Mouse (Mus musculus) lung, postnatal 10 days (tissue): ENCODE data around the gene Chst8.

Source experiments
- DNase-seq: peaks from one replicate; pipeline ENCODE4 v3.0.0; 2021

Chst8 gene

GRCm38 (mm10) chr7:34812531-34813111 lies at the start of gene Chst8:
Gene Chst8 (minus strand): TSS chr7:34812711.
- peak; percentile 87 for DNase-seq

GRCm38 (mm10) chr7:34858291-34858690 lies 45.8 kb upstream of the Chst8 start:
- DNase-seq = no peak

GRCm38 (mm10) chr7:34854781-34855352 lies 42.4 kb upstream of the Chst8 start:
- DNase-seq = no peak

DNA sequence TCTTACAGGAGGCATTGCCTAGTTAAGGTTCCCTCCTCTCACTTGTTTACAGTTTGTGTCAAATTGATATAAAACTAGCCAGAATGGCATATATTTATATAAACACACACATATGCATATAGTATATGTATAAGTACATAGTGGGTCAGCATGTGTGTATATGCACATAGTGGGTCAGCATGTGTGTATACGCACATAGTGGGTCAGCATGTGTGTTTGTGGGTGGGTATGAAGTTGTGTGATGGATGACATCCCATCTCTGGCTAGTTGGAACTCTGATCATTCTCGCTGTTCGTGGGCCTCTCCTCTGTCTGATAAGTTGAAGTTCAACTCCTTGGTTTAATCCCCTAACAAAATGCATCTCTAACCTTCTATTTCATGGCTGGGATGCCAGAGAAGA lies 40.9 kb upstream of the Chst8 start:
- DNase-seq = no peak

DNA sequence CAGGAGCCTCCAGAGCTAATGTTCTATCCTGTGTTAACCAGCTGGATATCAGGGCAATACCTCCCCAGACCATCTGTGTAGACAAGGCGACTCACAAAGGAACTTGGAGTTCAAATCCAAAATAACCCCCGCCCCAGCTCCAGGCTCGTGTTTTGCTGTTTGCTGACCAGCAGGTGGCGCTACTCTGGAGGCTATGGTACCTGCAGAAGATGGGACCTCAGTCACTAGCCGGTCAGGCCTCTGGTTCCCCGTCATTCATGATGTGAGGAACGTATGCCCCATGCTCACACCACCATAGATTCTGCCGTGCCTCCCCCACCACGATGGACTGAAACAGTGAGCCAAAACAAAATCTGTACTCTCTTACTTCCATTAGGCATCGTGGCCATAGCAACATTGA lies 37.1 kb upstream of the Chst8 start:
- peak; percentile 13 for DNase-seq

DNA sequence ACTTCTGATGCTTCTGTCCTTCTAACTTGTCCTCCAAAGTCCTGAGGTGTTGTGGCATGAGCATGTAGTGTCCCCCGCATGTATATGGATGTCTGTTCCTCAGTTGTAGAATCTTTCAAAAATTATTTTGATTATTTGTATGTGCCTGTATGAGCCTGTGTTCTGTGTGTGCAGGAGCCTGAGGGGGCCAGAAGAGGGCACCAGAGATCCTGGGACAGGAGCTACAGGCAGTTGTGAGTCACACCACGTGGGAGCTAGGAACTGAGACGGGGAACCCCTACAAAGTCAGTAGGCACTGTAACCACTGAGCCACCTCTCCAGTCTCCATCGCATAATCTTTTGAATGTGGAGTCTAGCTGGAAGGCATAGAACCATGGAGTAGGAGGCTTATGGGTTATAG lies 36.3 kb upstream of the Chst8 start:
- DNase-seq = no peak

GRCm38 (mm10) chr7:34847900-34848299 lies 35.4 kb upstream of the Chst8 start:
- no peak for DNase-seq

GRCm38 (mm10) chr7:34847410-34847809 lies 34.9 kb upstream of the Chst8 start:
- DNase-seq = no peak

DNA sequence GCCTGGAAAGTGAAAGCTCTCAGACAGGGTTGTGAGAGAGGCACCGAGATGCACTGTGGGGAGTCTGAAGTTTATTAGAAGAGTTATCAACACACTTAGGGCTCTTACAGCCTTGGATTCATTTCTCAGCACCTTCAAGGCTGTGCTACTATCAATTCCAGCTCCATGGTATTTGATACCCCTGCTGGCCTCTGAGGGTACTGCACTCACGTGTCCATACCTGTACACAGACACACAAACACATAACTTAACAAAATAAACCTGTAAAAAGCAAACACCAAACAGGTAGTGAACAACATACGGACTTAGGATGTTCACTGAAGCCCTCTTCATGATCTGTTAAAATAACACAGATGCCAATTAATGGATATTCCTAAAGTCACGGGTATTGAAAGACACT lies 26.2 kb upstream of the Chst8 start:
- no peak for DNase-seq

GRCm38 (mm10) chr7:34838231-34838630 lies 25.7 kb upstream of the Chst8 start:
- DNase-seq = no peak

DNA sequence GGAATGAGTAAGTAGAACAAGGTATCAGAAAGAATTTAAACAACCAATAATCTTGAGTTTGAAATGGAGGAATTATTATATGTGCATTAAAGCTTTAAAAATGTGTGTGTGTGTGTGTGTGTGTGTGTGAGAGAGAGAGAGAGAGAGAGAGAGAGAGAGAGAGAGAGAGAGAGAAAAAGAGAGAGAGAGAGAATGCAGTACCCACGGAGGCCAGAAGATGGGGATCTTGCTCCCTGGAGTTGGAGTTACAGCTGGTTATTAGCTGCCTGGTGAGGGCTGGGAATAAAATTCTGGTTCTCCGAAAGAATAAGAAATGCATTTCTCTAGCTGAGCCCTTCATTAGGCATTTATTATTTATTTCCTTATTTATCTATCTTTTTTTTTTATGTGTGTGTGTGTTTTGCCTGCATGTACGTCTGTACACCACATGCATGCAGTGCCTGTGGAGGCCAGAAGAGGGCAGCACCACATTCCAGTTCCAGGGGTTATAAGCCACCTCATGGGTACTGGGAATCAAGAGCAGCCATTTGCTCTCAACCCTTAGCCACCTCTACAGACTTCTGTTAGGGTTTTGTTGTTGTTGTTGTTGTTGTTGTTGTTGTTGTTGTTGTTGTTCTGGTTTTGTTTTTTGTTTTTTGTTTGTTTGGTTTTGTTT lies 13.9 kb upstream of the Chst8 start:
- no peak for DNase-seq

GRCm38 (mm10) chr7:34821587-34821986 lies 9.1 kb upstream of the Chst8 start:
- DNase-seq = no peak

DNA sequence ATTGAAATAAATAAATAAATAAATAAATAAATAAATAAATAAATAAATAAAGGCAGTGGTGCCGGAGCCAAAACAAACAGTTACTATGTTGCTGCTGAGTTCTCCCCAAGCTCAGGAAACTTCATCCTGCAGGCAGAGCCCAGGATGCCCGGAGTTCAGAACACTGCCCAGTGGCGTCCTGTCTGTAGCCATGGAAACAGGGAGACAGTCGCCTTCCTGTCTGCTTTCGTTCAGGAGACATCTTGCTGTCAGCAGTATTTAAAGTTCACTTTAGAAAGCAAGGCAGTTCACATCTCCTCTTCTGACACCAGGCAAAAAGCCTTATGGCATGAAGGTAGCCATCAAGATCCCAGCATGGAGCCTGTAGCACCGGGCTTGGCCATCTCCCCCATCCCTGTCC lies 8.0 kb upstream of the Chst8 start:
- DNase-seq = no peak

- no peak for DNase-seq
Measured at GRCm38 (mm10) chr7:34819796-34820195, 7.3 kb upstream of the Chst8 start.

DNA sequence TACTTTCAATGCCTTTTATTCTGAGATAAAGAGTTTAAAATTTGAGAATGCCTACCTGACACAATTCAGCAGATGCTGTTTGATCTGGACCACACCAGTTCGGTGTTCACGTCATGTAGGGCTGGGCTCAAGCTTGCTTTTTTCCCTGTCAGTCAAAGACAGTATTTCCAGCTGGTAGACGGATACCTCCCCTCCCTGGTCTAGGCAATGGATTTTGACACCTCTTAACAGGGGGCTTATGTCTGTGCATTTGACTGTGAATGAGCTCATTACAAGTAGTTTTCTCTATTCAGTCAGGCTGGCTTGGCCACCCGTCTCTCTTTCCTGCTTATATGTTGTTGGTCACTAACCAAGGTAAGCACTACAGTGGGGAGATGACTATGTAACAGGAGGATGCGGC lies 6.1 kb upstream of the Chst8 start:
- DNase-seq = no peak

GRCm38 (mm10) chr7:34816981-34817380 lies 4.5 kb upstream of the Chst8 start:
- no peak for DNase-seq

DNA sequence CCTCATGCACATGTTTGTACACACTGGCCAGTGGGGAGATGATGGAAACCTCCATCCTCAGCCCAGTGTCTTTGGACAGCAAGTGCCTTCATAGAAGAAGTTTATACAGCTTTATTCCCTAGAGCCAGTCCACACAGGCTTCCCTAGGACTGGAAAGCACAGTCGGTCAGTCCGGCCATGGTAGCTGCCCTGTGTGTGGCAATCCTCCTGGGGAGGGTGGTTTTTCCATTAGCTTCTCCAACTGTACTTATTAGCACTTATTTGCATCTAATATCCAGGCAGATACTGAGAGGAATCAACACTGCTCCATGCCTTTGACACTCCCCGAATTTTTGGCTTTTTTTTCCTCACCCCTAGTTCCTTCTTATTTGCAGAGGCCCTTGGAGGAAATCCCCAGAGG lies 2.3 kb upstream of the Chst8 start:
- DNase-seq = no peak

DNA sequence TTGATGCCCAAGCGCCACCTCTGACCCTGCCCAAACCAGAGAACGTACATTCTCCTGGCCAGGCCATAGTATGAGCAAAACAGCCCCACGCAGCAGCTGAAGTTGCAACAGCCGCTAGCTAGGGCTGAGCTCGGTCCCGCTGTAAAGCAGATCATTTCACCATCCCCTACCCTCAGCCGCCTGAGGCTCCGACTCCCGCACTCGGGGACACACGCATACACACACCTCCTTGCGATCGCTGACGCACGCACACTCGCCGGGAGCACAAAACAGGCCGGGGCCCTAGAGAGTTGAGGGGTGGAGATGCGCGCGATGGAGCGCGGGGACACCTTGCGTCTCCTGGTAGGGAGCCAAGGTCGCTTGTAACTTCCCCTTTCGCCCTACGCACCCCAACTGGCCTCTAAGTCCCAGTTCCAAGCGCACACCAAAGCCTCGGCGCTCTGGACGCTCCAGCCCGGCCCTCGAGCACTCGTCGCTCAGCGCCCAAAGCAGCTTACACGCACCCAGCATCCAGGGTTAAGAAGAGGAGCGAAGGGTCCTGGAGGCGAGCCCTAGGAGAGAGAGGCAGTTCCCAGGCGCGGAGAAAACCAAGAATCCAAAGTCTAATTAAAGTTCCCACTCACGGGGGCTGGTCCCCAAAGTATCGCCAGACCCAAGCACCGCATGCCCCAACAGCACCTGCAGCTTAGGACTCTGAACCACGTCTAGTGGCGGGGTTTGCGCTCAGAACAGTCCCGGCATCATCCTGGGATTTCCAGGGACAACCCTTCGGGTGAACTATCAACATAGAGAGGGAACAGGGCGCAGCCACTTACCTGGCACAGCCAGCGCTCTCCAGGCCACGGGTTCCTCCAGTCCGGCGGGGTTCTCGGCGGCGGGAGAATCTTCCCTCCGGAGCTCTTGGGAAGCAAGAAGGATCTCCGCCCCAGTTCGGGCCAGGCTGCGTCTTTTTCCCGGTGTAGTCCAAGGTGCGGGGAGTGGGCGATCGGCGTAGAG lies 682 bp downstream of the Chst8 start:
- peak; percentile 6 for DNase-seq

- no peak for DNase-seq
Measured at GRCm38 (mm10) chr7:34811060-34811459, 1.5 kb downstream of the Chst8 start.

DNA sequence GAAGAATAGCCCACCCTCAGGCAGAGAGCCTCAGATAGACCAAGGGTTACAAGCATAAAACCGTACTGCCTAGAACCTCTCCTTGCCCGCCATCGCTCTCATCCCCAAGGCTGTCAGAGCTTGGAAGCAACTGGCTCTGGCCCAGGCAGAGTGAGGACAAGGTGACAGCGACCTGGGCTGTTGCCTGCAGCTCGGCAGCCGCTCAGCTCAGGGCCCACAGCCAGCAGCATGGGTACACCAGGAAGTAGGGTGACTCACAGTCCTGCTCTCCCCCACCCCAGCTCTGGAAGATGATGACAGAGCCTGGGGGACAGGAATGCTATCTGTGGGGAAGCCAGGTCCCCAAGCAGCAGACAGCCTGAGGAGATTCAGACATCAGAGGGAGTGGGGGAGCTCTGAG lies 6.2 kb downstream of the Chst8 start:
- peak; percentile 10 for DNase-seq

- DNase-seq = no peak
Measured at GRCm38 (mm10) chr7:34805691-34806205, 6.8 kb downstream of the Chst8 start.

DNA sequence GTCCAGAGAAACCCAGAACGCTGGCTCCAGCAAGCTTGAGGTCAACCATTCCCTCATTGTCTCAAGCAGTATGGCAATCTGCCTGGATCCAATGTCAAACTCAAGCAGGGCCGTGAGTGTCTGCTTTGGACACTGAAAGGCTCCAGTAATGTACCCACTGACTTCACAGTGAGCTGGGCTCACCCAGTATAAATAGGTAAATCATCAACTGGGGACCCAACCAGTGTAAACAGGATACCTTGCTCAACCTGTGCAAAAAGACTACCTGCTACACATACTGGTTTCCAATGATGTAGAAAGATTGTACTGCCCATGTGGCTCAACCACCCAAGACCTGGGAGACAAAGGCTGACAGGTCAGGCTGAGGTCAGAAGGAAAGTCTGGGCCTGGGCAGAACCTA lies 7.5 kb downstream of the Chst8 start:
- no peak for DNase-seq

GRCm38 (mm10) chr7:34799950-34800511 lies 12.5 kb downstream of the Chst8 start:
- peak; percentile 10 for DNase-seq
